In the genomic region with DNA sequence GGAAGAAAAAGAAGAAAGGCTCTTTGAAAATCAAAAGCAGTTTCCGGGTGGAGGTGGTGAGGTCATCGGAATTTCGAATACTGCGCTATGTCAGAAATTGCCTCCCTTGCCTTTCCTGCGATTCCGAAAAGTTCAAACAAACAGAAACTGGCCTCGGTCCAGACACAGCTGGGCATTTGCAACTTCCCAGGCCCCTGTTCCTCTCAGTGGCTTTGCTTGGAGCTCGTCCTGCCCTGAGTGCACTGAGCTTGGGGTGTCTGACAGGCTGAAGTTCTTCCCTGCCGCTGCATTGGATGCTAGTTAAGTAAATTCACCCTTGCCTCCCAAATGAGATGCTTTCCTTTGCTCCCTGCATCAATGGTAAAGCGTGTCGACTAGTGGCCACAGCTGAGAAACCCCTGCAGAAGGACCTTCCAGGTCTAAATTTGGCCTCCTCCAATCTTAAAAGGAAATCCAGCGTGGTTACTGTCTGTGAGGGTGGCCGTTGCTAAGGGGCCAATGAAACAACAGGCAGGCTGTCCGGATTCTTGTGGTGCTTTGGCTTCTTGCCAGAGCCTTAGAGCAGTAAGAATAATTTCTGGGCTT, we compare ENCODE assay signal across 9 mouse cellular contexts. TPM values are rescaled to one million over a fixed set of nuclear protein-coding genes. Genes with fewer than 3 reads are reported as not detected.
DNase-seq lines count a peak whose midpoint lies in the region; ATAC-seq lines count a peak whose summit lies in the region.
"Had no signal": no experiment of that assay in that cellular context is flagged by ENCODE, and none has a peak within 500 bp of the region (broad histone marks: within the 10 kb centered on the region; RNA-seq: fewer than 3 reads in every experiment).

No protein-coding gene starts in this region.

- 13% methylated on average over 14 of the region's 14 CpGs for WGBS in intestine, embryonic 14.5 days
- WGBS in neural tube, embryonic 15.5 days, result 12% methylated on average over 14 of the region's 14 CpGs

- H3K4me1 ChIP-seq in intestine, embryonic 14.5 days (replicated peaks; ENCODE audit: control insufficient read depth, insufficient read depth, low read length), result peaks cover 12% of the 10 kb centered on the region
- H3K4me1 ChIP-seq in neural tube, embryonic 15.5 days, result peaks cover 32% of the 10 kb centered on the region

- peak overlapping the region; percentile 7; the same call in 1 of the 2 replicates for H3K9ac ChIP-seq in intestine, embryonic 14.5 days (ENCODE audit: low read length)
- no peak overlapping the region for H3K9ac ChIP-seq in neural tube, embryonic 15.5 days (replicated peaks)

- peak; percentile 63 for ATAC-seq in intestine, embryonic 14.5 days (replicated peaks; ENCODE audit: low FRiP score, low TSS enrichment, low read depth)
- ATAC-seq in neural tube, embryonic 15.5 days (ENCODE audit: low FRiP score), result peak; percentile 45; the same call in 1 of the 2 replicates
- no peak for ATAC-seq in erythroid progenitor cell, adult 5-6 weeks (replicated peaks; ENCODE audit: low FRiP score, poor library complexity, severe bottlenecking)

- no peaks in the 10 kb centered on the region for H3K27me3 ChIP-seq in intestine, embryonic 14.5 days (replicated peaks; ENCODE audit: control insufficient read depth, insufficient read depth, low read length)
- no peaks in the 10 kb centered on the region for H3K27me3 ChIP-seq in neural tube, embryonic 15.5 days (replicated peaks)

- peak overlapping the region; percentile 93 for H3K27ac ChIP-seq in intestine, embryonic 14.5 days (ENCODE audit: low read depth)
- peak overlapping the region; percentile 72 for H3K27ac ChIP-seq in neural tube, embryonic 15.5 days (replicated peaks)

- peak; percentile 72 to 81 for DNase-seq in adrenal gland, adult (ENCODE audit: inconsistent age in 2 of 2, low spot score in 1 of 2)
- DNase-seq in adrenal gland, postnatal 4 days (ENCODE audit: low spot score in 2 of 2), result no peak
- peak; percentile 60 for DNase-seq in embryo, embryonic 10 days (ENCODE audit: low spot score)
- peak; percentile 94 for DNase-seq in heart, adult 11 months
- peak; percentile 79 for DNase-seq in intestine, embryonic 14.5 days (ENCODE audit: low spot score)
- peak; percentile 17 to 36 for DNase-seq in lung, adult 18-20 months

- no peak overlapping the region for H3K4me3 ChIP-seq in intestine, embryonic 14.5 days (ENCODE audit: low read depth, low read length)
- H3K4me3 ChIP-seq in neural tube, embryonic 15.5 days (replicated peaks), result no peak overlapping the region
- H3K4me3 ChIP-seq: megakaryocyte, embryonic 14.5 days had no signal

- no peaks in the 10 kb centered on the region for H3K9me3 ChIP-seq in intestine, embryonic 14.5 days (ENCODE audit: control insufficient read depth, low read length)
- no peaks in the 10 kb centered on the region for H3K9me3 ChIP-seq in neural tube, embryonic 15.5 days (replicated peaks)
- H3K9me3 ChIP-seq: megakaryocyte, embryonic 14.5 days had no signal

- H3K4me2 ChIP-seq in intestine, embryonic 14.5 days (ENCODE audit: low read length), result peak overlapping the region; percentile 42
- H3K4me2 ChIP-seq in neural tube, embryonic 15.5 days, result peak overlapping the region; percentile 26

- no peaks in the 10 kb centered on the region for H3K36me3 ChIP-seq in intestine, embryonic 14.5 days (ENCODE audit: control insufficient read depth, insufficient read depth, low read length)
- H3K36me3 ChIP-seq in neural tube, embryonic 15.5 days, result no peaks in the 10 kb centered on the region

RNA-seq across cellular contexts. Expression of gene Wdr95, which starts 14.3 kb away (rescaled TPM):
- total RNA-seq in adrenal gland, postnatal 4 days (2021), result not detected
- 0.07 and 0.37 TPM in 2 replicates for polyA plus RNA-seq in intestine, embryonic 14.5 days (2014; fragmentation: Nextera tagmentation; extraction: Ambion mirVana)
- polyA plus RNA-seq in neural tube, embryonic 15.5 days (2015; fragmentation: Nextera tagmentation; extraction: Ambion mirVana), result 0.12 and 0.36 TPM in 2 replicates
- 0.36 TPM in 1 of 2 replicates, not detected in the other for total RNA-seq in erythroid progenitor cell, adult 5-6 weeks (2015; ENCODE audit: low replicate concordance)
- 0.26 TPM in 1 of 2 replicates, not detected in the other for total RNA-seq in erythroid progenitor cell, adult 5-6 weeks (2017; ENCODE audit: low replicate concordance)

Comparison
In these comparisons a context has a peak if more than half of its experiments do, and no peak if none do; other contexts are left out.
1. DNase-seq: peak in adrenal gland, adult (2 of 2), embryo, embryonic 10 days (single experiment), heart, adult 11 months (single experiment), intestine, embryonic 14.5 days (single experiment) and lung, adult 18-20 months (2 of 2); none in adrenal gland, postnatal 4 days (0 of 2).